Mouse (Mus musculus) pancreas, adult 10 weeks (tissue): ENCODE data around the gene Cybc1. TPM values are rescaled to one million over a fixed set of nuclear protein-coding genes. Genes with fewer than 3 reads are reported as not detected.

Source experiments
- polyA plus RNA-seq: library from polyadenylated mRNA; stranded (reverse); fragments of 350-450 nt; fragmentation: Illumina TruSeq; extraction: RNeasy Lipid Tissue Mini Kit (QIAGEN cat#74804); gene quantifications from one replicate; pipeline ENCODE4 v1.2.3, GENCODE M21; 2015; ENCODE audit warnings: low read depth, low replicate concordance; ENCODE audit not compliant: insufficient read depth

Gene Cybc1
- polyA plus RNA-seq = 7.9 TPM

DNA sequence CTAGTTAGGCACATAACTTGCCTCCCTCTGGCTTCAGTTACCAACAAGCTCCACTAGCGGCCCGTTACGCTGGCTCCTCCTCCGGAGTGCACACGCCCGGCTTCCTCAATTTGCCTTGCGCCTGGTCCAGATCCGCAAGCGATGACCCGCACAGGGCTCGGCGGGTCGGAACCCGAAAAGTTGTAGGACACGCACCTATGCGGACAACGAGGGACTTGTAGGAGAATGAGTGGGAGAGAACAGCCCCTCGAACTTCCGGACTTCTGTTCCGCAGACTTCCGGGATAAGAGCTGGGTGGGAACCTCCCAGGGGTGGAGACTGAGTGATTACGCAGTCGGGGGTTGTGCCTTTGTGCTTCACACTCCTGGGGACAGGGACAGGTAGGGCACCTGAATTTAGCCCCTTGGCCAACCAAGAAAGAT lies at the start of gene Cybc1:
Gene Cybc1, minus strand, starts transcription at position 305 of the 422 bp plus-strand sequence.

GRCm38 (mm10) chr11:121259160-121260100 lies 30.3 kb upstream of the Cybc1 start, which contains the start of gene Foxk2:
TSS of gene Foxk2 (plus strand) at chr11:121259990.

GRCm38 (mm10) chr11:121236564-121237344 lies 7.6 kb upstream of the Cybc1 start, which contains the start of gene Narf:
TSS of gene Narf (plus strand) at chr11:121237253.

GRCm38 (mm10) chr11:121204161-121205006 lies 24.7 kb downstream of the Cybc1 start, which contains the start of the genes Hexdc and Ogfod3:
TSS of gene Hexdc (plus strand) at chr11:121204433.
TSS of gene Ogfod3 (minus strand) at chr11:121204711.

Other genes starting within 250 kb of the Cybc1 start
- gene Csnk1d, start 238.0 kb downstream of the Cybc1 start, polyA plus RNA-seq = 15.0 TPM
- gene Cd7, start 189.9 kb downstream of the Cybc1 start, polyA plus RNA-seq = not detected
- not detected for gene Sectm1b, start 165.8 kb downstream of the Cybc1 start, polyA plus RNA-seq
- not detected for gene Sectm1a, start 148.1 kb downstream of the Cybc1 start, polyA plus RNA-seq
- not detected for gene Tex19.2, start 110.6 kb downstream of the Cybc1 start, polyA plus RNA-seq
- not detected for gene Tex19.1, start 83.2 kb downstream of the Cybc1 start, polyA plus RNA-seq
- not detected for gene Uts2r, start 69.1 kb downstream of the Cybc1 start, polyA plus RNA-seq
- 6.0 TPM for gene Hexdc, start 24.9 kb downstream of the Cybc1 start, polyA plus RNA-seq
- 3.0 TPM for gene Ogfod3, start 24.6 kb downstream of the Cybc1 start, polyA plus RNA-seq
- gene Narf, start 7.9 kb upstream of the Cybc1 start, polyA plus RNA-seq = 3.6 TPM
- 3.7 TPM for gene Foxk2, start 30.7 kb upstream of the Cybc1 start, polyA plus RNA-seq
- 8.1 TPM for gene Wdr45b, start 125.1 kb upstream of the Cybc1 start, polyA plus RNA-seq
- gene Rab40b, start 158.9 kb upstream of the Cybc1 start, polyA plus RNA-seq = 2.3 TPM
- 2.5 TPM for gene Fn3krp, start 192.1 kb upstream of the Cybc1 start, polyA plus RNA-seq
- gene Fn3k, start 205.6 kb upstream of the Cybc1 start, polyA plus RNA-seq = 5.2 TPM
- gene Tbcd, start 222.6 kb upstream of the Cybc1 start, polyA plus RNA-seq = 11.4 TPM